Mouse (Mus musculus): Measurements from ENCODE around the gene Slit3. TPM values are rescaled to one million over a fixed set of nuclear protein-coding genes. Genes with fewer than 3 reads are reported as not detected.

Gene Slit3
- total and polyA plus RNA-seq, 3 experiments = 0.76 TPM; not detected in 2

DNA sequence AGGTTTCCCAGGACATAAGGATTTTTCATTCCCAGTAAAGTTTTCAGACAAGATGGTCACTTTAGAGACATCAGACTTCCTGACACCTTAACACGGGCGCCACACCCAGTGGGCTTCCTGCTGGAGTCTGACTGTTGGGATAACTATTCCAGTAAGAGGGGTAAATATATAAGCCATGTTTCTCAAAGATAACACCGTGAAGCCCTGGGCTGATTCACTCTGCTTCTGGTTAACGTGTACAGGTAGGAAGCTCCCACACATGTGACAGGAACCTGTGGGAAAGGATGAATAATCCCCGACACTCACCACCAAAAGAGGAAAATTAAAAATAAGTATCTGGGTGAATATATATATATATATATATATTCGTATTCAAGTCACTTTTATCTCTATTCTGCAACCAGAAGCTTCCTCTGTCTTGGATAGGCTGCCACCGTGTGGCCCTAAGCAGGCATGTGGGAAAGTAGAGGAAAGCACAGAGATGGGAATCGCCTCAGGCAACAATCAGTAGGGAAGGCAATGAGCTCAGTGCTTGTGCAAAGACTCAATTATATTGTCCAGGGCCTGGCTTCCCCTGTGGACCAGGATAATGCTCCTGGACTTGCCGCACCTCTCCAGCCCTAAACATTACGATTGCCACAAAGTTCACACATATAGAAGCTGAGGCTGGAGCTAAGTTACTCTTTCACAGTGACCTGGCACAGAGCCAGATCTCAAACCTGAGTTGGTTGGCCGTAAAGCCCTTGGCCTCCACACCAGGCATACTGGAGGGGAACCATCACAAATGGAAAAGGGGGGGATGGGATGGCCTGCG, 286.5 kb downstream of the Slit3 start:
- Histone ChIP-seq H3K4me1 (ENCODE audit: insufficient read depth, low read depth, low read length) (no peaks in the 10 kb centered on the region), H3K36me3 (replicated peaks) (no peaks in the 10 kb centered on the region), H3K4me3 (ENCODE audit: low read depth, low read length) (no peak overlapping the region), H3K9me3 (replicated peaks) (peaks cover 74% of the 10 kb centered on the region), H3K27me3 (ENCODE audit: insufficient read depth, low read length) (no peaks in the 10 kb centered on the region)
- TF ChIP-seq CTCF (IDR thresholded peaks at IDR 0.05; ENCODE audit: low read depth, low read length) (no peak), TAL1 (conservative IDR thresholded peaks at IDR 0.05; ENCODE audit: low read depth, low read length) (no peak), GATA2 (IDR thresholded peaks at IDR 0.05; ENCODE audit: borderline replicate concordance, low read depth, low read length) (no peak)
- DNase-seq (ENCODE audit: low spot score) = no peak
- no peak for ATAC-seq (ENCODE audit: extremely low read depth, insufficient number of reproducible peaks, low FRiP score, poor library complexity, severe bottlenecking)

- Histone ChIP-seq H3K9me3 (replicated peaks) (peaks cover 59% of the 10 kb centered on the region), H3K27me3 (ENCODE audit: insufficient read depth, low read length) (no peaks in the 10 kb centered on the region), H3K4me1 (ENCODE audit: insufficient read depth, low read depth, low read length) (no peaks in the 10 kb centered on the region), H3K4me3 (ENCODE audit: low read depth, low read length) (no peak overlapping the region), H3K36me3 (replicated peaks) (no peaks in the 10 kb centered on the region)
- TF ChIP-seq POLR2AphosphoS5 (IDR thresholded peaks at IDR 0.05; ENCODE audit: insufficient replicate concordance, low read depth, low read length) (no peak), GATA2 (IDR thresholded peaks at IDR 0.05; ENCODE audit: borderline replicate concordance, low read depth, low read length) (no peak), CTCF (IDR thresholded peaks at IDR 0.05; ENCODE audit: low read depth, low read length) (no peak), TAL1 (conservative IDR thresholded peaks at IDR 0.05; ENCODE audit: low read depth, low read length) (no peak), GATA1 (IDR thresholded peaks at IDR 0.05; ENCODE audit: borderline replicate concordance, low read length) (no peak)
- DNase-seq (ENCODE audit: low spot score) (no peak), ATAC-seq (ENCODE audit: extremely low read depth, insufficient number of reproducible peaks, low FRiP score, poor library complexity, severe bottlenecking) (no peak)
Observed at GRCm38 (mm10) chr11:35410431-35410830, 289.4 kb downstream of the Slit3 start.

DNA sequence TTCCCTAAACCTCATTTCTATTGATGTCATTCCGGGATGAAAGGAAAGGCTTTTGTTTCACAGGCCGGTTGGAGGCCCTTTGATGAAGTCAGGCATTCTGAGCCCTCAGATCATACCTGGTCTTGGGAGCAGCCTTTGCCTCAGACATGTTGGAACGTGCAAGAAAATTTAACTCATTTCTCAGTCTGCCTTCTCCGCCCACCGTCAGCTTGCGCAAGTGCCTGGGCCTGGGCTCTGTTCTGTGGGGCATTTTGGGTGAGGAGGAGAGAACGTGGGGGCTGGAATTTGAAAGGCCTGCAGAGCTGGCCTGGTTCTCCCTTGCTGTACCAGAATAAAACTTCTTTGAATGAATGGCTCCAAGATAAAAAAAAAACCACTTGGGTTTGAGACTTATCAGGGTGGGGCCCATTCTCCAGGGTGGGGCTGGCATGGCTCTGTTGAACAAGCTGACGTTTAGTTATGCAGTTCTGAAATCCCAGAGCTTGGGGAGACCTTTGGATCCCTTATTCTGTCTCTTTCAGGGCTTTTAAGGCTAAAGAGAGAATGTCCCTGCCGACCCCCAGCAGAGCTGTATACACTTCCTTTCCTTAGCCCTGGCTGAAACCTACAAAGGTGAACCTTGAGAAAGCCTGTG, 294.9 kb downstream of the Slit3 start:
- Histone ChIP-seq H3K36me3 (replicated peaks) (no peaks in the 10 kb centered on the region), H3K27me3 (ENCODE audit: insufficient read depth, low read length) (no peaks in the 10 kb centered on the region), H3K9me3 (replicated peaks) (peaks cover 57% of the 10 kb centered on the region), H3K4me1 (ENCODE audit: insufficient read depth, low read depth, low read length) (no peaks in the 10 kb centered on the region), H3K4me3 (ENCODE audit: low read depth, low read length) (no peak overlapping the region)
- TF ChIP-seq POLR2AphosphoS5 (IDR thresholded peaks at IDR 0.05; ENCODE audit: insufficient replicate concordance, low read depth, low read length) (no peak), GATA2 (IDR thresholded peaks at IDR 0.05; ENCODE audit: borderline replicate concordance, low read depth, low read length) (no peak), GATA1 (IDR thresholded peaks at IDR 0.05; ENCODE audit: borderline replicate concordance, low read length) (no peak), CTCF (IDR thresholded peaks at IDR 0.05; ENCODE audit: low read depth, low read length) (no peak), TAL1 (conservative IDR thresholded peaks at IDR 0.05; ENCODE audit: low read depth, low read length) (no peak)
- no peak for ATAC-seq (ENCODE audit: extremely low read depth, insufficient number of reproducible peaks, low FRiP score, poor library complexity, severe bottlenecking)
- no peak for DNase-seq (ENCODE audit: low spot score)

- H3K4me3 ChIP-seq (ENCODE audit: low read depth, low read length) = no peak overlapping the region
- TF ChIP-seq TAL1 (conservative IDR thresholded peaks at IDR 0.05; ENCODE audit: low read depth, low read length) (no peak), GATA1 (IDR thresholded peaks at IDR 0.05; ENCODE audit: borderline replicate concordance, low read length) (no peak), GATA2 (IDR thresholded peaks at IDR 0.05; ENCODE audit: borderline replicate concordance, low read depth, low read length) (no peak), POLR2AphosphoS5 (IDR thresholded peaks at IDR 0.05; ENCODE audit: insufficient replicate concordance, low read depth, low read length) (no peak), CTCF (IDR thresholded peaks at IDR 0.05; ENCODE audit: low read depth, low read length) (no peak)
- H3K9me3 ChIP-seq (replicated peaks) = peaks cover 61% of the 10 kb centered on the region
- no peaks in the 10 kb centered on the region for H3K27me3 ChIP-seq (ENCODE audit: insufficient read depth, low read length)
- H3K36me3 ChIP-seq (replicated peaks) = no peaks in the 10 kb centered on the region
- DNase-seq (ENCODE audit: low spot score) (no peak), ATAC-seq (ENCODE audit: extremely low read depth, insufficient number of reproducible peaks, low FRiP score, poor library complexity, severe bottlenecking) (no peak)
- H3K4me1 ChIP-seq (ENCODE audit: insufficient read depth, low read depth, low read length) = no peaks in the 10 kb centered on the region
Observed at GRCm38 (mm10) chr11:35416402-35417093, 295.5 kb downstream of the Slit3 start.

DNA sequence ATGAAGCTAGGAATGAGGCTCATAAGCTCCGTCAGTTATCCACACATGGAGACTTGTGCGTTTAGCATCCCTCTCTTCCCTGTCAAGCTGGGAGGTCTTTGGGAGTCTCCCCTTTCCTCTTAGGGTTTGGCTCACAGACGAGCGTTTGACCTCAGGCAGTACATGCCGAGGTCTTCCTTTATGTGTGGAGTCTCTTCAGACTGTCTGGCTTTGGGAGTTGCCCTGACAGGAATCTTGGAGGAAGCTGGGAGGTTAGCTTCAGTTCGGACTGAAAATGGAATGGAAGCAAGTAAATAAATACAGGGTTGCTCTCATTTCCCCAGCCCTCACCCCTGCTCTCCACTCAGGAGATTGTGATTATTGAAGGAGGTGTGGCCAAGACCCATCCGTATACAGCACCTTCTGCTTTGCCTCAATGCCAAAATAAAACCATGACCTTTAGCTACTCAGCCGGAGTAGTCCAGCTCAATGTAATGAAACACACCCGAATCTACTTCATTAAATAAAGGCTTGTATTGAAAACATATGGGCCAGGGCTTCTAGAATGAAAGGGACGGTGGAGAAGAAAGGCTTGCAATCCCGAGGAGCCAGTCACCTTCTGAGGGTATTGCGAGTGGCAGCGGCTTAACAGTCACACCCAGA, 297.0 kb downstream of the Slit3 start:
- DNase-seq (ENCODE audit: low spot score) (no peak), ATAC-seq (ENCODE audit: extremely low read depth, insufficient number of reproducible peaks, low FRiP score, poor library complexity, severe bottlenecking) (no peak)
- H3K9me3 ChIP-seq (replicated peaks) = peaks cover 62% of the 10 kb centered on the region
- no peak overlapping the region for H3K4me3 ChIP-seq (ENCODE audit: low read depth, low read length)
- no peaks in the 10 kb centered on the region for H3K4me1 ChIP-seq (ENCODE audit: insufficient read depth, low read depth, low read length)
- TF ChIP-seq CTCF (IDR thresholded peaks at IDR 0.05; ENCODE audit: low read depth, low read length) (no peak), GATA1 (IDR thresholded peaks at IDR 0.05; ENCODE audit: borderline replicate concordance, low read length) (no peak), POLR2AphosphoS5 (IDR thresholded peaks at IDR 0.05; ENCODE audit: insufficient replicate concordance, low read depth, low read length) (no peak), GATA2 (IDR thresholded peaks at IDR 0.05; ENCODE audit: borderline replicate concordance, low read depth, low read length) (no peak), TAL1 (conservative IDR thresholded peaks at IDR 0.05; ENCODE audit: low read depth, low read length) (no peak)
- no peaks in the 10 kb centered on the region for H3K36me3 ChIP-seq (replicated peaks)
- no peaks in the 10 kb centered on the region for H3K27me3 ChIP-seq (ENCODE audit: insufficient read depth, low read length)

Measured in G1E (cell line).